Mouse (Mus musculus) small intestine, adult 2 months (tissue): Measurements from ENCODE around the gene Slc25a17.

Source experiments
- CTCF ChIP-seq: fragments of 200-500 bp; IDR thresholded peaks from 2 replicates; pipeline ENCODE4 v1.5.1; 2012; ENCODE audit warnings: low read depth, mild to moderate bottlenecking, control low read depth, inconsistent platforms, low read length, moderate library complexity, mixed read lengths; ENCODE audit not compliant: insufficient replicate concordance, insufficient read length; ENCODE audit errors: extremely low read depth
- POLR2A ChIP-seq: fragments of 200-500 bp; IDR thresholded peaks from 2 replicates; pipeline ENCODE4 v1.6.1; 2012; ENCODE audit warnings: low read depth, mild to moderate bottlenecking, control low read depth, inconsistent platforms, low read length, moderate library complexity

GRCm38 (mm10) chr15:81294897-81295296 is 65.7 kb downstream of the Slc25a17 start:
- TF ChIP-seq CTCF (no peak), POLR2A (no peak)
